Mouse (Mus musculus) MEL (cell line): ENCODE measurements around the gene Zbtb3.

Experiments
- BHLHE40 ChIP-seq: IDR thresholded peaks from 2 replicates; pipeline ENCODE4 v1.6.1; 2012; ENCODE audit warnings: low read depth, mild to moderate bottlenecking, inconsistent platforms, low read length, improper control_type of control experiment, borderline replicate concordance
- CHD1 ChIP-seq: IDR thresholded peaks from 2 replicates; pipeline ENCODE4 v1.6.1; 2012; ENCODE audit warnings: low read depth, mild to moderate bottlenecking, inconsistent platforms, low read length, improper control_type of control experiment
- CTCF ChIP-seq, 3 experiments: IDR thresholded peaks in 2 of 3; conservative IDR thresholded peaks in 1 of 3; 2 replicates each; pipeline ENCODE4 v1.5.1; 2011 to 2012; ENCODE audit warnings: low read length in 3 of 3, low read depth in 2 of 3, mild to moderate bottlenecking in 2 of 3, improper control_type of control experiment in 1 of 3, inconsistent platforms in 1 of 3, mixed read lengths in 1 of 3, moderate library complexity in 1 of 3; ENCODE audit not compliant: control insufficient read depth in 1 of 3, insufficient read depth in 1 of 3, poor library complexity in 1 of 3, severe bottlenecking in 1 of 3
- GATA1 ChIP-seq: IDR thresholded peaks from 2 replicates; pipeline ENCODE4 v1.6.1; 2011; ENCODE audit warnings: low read depth, low read length, improper control_type of control experiment
- KAT2A ChIP-seq: conservative IDR thresholded peaks from 2 replicates; pipeline ENCODE4 v1.6.1; 2012; ENCODE audit warnings: low read depth, low read length, improper control_type of control experiment, inconsistent platforms
- MAFK ChIP-seq: IDR thresholded peaks from 2 replicates; pipeline ENCODE4 v1.6.1; 2011; ENCODE audit warnings: low read depth, mild to moderate bottlenecking, low read length, improper control_type of control experiment, borderline replicate concordance
- MAZ ChIP-seq: IDR thresholded peaks from 2 replicates; pipeline ENCODE4 v1.6.1; 2012; ENCODE audit warnings: low read depth, mild to moderate bottlenecking, inconsistent platforms, low read length, improper control_type of control experiment
- MEF2A ChIP-seq: IDR thresholded peaks from 2 replicates; pipeline ENCODE4 v1.6.1; 2014; ENCODE audit warnings: low read depth, mild to moderate bottlenecking, inconsistent platforms, low read length, improper control_type of control experiment; ENCODE audit not compliant: poor library complexity, insufficient replicate concordance, severe bottlenecking; ENCODE audit errors: extremely low read depth
- MXI1 ChIP-seq: IDR thresholded peaks from 2 replicates; pipeline ENCODE4 v1.6.1; 2011; ENCODE audit warnings: mild to moderate bottlenecking, low read depth, low read length, improper control_type of control experiment
- POLR2A ChIP-seq, 2 experiments: IDR thresholded peaks; 2 replicates each; pipeline ENCODE4 v1.6.1; 2011 to 2012; ENCODE audit warnings: low read length in 2 of 2, mild to moderate bottlenecking in 2 of 2, control low read depth in 1 of 2, improper control_type of control experiment in 1 of 2, low read depth in 1 of 2, moderate library complexity in 1 of 2; ENCODE audit not compliant: control insufficient read depth in 1 of 2, insufficient read depth in 1 of 2, poor library complexity in 1 of 2
- USF1 ChIP-seq: IDR thresholded peaks from 2 replicates; pipeline ENCODE4 v1.6.1; 2014; ENCODE audit warnings: low read depth, mild to moderate bottlenecking, inconsistent platforms, low read length, improper control_type of control experiment, moderate library complexity
- ZC3H11A ChIP-seq: IDR thresholded peaks from 2 replicates; pipeline ENCODE4 v1.6.1; 2012; ENCODE audit warnings: low read depth, mild to moderate bottlenecking, inconsistent platforms, low read length, improper control_type of control experiment
- ZKSCAN1 ChIP-seq: IDR thresholded peaks from 2 replicates; pipeline ENCODE4 v1.6.1; 2012; ENCODE audit warnings: low read depth, mild to moderate bottlenecking, inconsistent platforms, low read length, improper control_type of control experiment, moderate library complexity

DNA sequence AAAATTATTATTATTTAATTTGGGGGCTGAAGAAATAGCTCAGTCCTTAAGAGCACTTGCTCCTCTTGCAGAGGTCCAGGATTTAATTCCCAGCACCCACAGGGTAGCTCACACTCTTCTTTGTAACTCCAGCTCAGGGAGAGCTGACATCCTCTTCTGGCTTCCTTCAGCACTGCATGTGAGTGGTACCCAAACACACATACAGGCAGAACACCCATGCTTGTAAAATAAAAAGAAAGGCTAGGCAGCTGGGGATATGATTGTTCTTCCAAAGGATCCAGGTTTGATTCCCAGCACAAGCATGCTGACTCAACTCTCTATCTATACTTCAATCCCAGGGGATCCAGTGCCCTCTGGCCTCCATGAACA lies 3.4 kb upstream of the Zbtb3 start:
- TF ChIP-seq POLR2A (IDR thresholded peaks at IDR 0.05; ENCODE audit: control insufficient read depth in 1 of 2, insufficient read depth in 1 of 2, low read depth in 1 of 2, low read length in 2 of 2, poor library complexity in 1 of 2) (no peak), MEF2A (no peak), MAZ (no peak), MAFK (no peak), BHLHE40 (no peak), MXI1 (no peak), CTCF (IDR thresholded peaks at IDR 0.05 in 2 of 3, conservative IDR thresholded peaks at IDR 0.05 in 1 of 3; ENCODE audit: control insufficient read depth in 1 of 3, insufficient read depth in 1 of 3, low read depth in 2 of 3, low read length in 3 of 3, poor library complexity in 1 of 3, severe bottlenecking in 1 of 3) (no peak), CHD1 (no peak), ZKSCAN1 (no peak), ZC3H11A (no peak), GATA1 (no peak), KAT2A (no peak), USF1 (no peak)
